Mouse (Mus musculus): Measurements from ENCODE around the gene Lrrc52.

Gene Lrrc52

GRCm38 (mm10) chr1:167436186-167436975 lies 30.2 kb downstream of the Lrrc52 start:
- no peak for DNase-seq (ENCODE audit: low read depth)

DNA sequence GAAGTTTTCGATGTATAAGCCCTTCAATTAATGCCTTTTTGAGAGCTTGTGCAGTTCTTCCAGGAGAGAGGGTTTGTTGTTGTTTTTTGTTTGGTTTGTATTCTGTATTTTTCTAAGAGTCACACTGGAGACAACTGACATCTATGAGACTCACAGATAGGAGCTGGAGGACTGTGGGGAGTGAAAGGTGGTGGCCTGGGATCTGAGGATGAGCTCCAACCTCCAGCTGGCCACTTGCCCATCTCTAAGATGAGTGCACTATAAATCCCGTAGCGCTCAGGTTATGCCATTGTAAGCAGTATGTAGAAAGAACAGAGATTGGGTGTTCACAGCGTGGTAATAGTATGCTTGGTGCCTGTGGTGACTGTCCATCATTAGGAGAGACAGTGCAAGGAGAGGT lies 31.6 kb downstream of the Lrrc52 start:
- DNase-seq (ENCODE audit: low read depth) = no peak

- no peak for DNase-seq (ENCODE audit: low read depth)
Observed at GRCm38 (mm10) chr1:167430976-167431676, 35.5 kb downstream of the Lrrc52 start.

- no peak for DNase-seq (ENCODE audit: low read depth)
Observed at GRCm38 (mm10) chr1:167426681-167427080, 39.9 kb downstream of the Lrrc52 start.

DNA sequence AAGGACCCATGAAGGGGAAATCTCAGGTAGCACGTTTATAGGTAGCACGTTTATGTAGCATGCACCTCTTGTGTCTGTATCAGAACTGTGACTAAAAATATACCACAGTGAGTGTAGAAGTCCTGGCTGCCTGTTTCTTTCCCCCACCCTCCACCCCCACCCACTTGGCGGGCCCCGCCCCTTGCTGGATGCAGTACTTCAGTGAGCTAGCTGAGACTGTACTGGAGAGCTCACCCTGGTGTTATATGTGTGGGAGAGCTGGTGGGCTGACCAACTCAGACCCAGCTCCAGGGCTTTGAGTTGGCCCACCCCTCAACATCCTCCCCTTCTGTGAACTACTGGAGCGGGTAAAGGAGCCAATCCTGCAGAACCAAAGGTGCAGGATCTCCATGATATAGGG lies 41.0 kb downstream of the Lrrc52 start:
- DNase-seq (ENCODE audit: low read depth) = no peak

DNA sequence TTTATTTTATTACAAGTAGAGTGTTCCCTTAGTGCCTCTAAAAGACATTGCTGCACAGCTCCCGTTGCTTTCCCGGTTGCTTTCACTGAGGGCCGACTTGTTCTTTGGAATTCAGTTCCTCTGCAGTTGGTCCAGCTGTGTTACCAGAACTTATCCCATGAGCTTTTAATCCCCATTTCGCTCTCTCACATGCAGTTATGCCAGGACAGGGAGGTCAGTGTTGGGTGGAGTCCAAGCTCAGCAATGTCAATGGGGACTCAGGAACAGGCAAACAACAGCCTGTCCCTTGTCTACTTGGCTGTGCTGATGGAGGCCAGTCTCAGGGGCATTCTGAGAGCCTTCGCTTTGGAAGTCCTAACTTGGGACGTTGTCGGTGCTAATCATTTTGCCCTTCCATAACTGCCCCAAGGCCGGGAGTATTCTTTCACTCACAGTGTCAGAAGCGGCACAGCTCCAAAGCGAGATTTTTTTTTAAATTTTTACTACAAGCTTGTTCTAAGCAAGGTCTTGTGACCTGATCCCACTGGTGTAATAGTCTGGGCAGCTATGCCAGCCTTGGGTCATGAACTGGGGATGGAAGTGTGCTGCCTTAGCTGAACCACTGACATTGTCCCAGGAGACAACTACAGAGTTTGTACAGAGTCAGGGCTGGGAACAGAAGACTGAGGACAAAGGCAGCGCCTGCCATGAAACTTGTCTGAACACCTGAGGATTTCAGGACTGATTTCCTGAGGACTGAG lies 43.9 kb downstream of the Lrrc52 start:
- no peak for DNase-seq (ENCODE audit: low read depth)

GRCm38 (mm10) chr1:167414846-167415245 lies 51.7 kb downstream of the Lrrc52 start:
- DNase-seq (ENCODE audit: low read depth) = peak; percentile 55

DNA sequence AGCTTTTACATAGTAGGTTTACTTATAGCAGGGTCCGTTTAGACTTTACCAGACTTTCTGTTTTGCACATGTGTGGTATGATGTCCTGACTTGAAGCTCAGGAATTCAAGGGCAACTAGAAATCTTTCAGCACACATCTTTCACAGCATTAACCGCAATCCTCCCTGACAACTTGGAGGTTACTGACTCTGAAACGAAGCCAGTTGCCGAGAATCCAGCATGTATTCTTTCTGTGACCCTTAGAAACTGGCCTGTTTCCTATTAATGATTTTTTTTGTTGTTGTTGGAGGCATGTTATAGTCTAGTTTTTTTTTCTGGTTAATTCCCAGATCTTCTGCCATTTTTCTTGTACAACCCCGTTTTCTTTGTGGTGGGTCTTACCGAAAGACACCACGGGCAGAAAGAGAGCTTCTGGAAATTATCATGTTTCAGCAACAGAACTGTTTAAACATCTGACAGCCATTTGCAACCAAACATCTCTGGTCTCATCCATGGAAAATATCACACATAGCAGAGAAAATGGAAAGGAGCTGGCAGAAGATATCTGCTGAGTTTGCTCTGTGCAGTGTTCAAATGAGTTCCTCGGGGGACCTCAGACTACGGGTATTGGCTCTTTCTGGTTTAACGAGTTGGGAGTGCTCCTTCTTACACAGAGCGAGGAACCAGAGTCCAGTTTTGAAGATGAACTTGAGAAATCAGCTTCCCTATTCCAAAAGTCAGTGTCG lies 54.4 kb downstream of the Lrrc52 start:
- no peak for DNase-seq (ENCODE audit: low read depth)

DNA sequence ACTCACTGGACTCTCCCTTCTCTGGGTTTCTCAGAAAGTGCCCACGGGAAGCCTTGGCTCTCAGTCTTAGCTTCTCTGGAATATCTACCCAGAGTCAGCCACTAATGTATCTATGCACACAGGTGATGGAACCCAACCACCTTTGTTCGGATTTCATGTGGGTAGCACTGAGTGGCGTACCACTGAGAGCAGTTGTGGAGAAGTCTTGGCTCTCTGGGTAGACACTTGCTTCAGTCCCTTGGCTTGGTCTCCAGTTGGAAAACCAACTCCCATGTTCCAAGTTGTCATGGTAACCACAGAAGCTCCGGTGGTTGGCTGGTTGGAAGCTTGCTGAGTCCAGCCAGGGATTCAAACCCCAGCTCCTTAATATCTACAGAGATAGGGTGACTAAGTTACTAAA lies 57.0 kb downstream of the Lrrc52 start:
- no peak for DNase-seq (ENCODE audit: low read depth)

- DNase-seq (ENCODE audit: low read depth) = no peak
Observed at GRCm38 (mm10) chr1:167405237-167405636, 61.3 kb downstream of the Lrrc52 start.
